Mouse (Mus musculus): ENCODE results near the gene Ephb2.

The Ephb2 gene

DNA sequence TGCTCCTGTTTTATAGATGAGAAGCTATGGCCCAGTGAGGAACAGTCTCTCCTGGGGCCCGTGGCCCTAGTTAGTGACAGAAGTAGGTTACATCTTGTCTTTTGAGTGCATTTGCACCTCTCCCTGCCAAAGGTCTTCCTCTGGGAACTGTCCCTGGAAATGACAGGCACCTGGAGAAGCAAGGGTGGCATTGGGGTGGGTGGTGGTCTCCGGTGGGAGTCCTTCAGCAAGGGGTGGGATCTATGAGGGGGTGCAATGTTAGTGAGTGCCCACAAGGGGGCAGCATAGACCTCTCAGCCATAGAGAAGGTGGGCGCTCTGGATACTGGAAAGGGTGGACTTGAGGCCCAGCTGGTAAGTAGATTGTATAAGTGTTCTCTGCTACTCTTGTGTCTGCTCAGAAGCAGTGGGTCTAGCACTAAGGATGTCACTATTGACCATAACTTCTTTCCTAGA lies 184.4 kb downstream of the Ephb2 start:
- no peak for DNase-seq (ENCODE audit: low spot score in 2 of 2)

DNA sequence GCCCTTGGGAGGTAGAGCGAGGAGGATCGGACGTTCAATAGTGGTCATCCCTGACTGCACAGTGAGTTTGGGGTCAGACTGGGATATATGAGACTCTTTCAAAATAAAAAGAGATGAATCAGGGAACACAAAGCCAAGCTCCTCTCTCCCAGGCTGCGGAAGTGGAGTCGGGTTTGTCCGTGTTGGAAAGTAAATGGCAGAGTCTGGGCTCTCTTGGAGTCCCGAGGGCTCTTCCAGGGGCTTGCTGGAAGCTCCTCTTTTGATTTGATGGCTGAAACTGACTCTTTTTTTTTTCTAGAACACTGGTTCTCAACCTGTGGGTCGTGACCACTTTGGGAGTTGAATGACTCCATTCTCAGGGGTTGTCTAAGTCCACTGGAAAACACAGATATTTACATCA lies 185.5 kb downstream of the Ephb2 start:
- DNase-seq (ENCODE audit: low spot score in 2 of 2) = no peak

DNA sequence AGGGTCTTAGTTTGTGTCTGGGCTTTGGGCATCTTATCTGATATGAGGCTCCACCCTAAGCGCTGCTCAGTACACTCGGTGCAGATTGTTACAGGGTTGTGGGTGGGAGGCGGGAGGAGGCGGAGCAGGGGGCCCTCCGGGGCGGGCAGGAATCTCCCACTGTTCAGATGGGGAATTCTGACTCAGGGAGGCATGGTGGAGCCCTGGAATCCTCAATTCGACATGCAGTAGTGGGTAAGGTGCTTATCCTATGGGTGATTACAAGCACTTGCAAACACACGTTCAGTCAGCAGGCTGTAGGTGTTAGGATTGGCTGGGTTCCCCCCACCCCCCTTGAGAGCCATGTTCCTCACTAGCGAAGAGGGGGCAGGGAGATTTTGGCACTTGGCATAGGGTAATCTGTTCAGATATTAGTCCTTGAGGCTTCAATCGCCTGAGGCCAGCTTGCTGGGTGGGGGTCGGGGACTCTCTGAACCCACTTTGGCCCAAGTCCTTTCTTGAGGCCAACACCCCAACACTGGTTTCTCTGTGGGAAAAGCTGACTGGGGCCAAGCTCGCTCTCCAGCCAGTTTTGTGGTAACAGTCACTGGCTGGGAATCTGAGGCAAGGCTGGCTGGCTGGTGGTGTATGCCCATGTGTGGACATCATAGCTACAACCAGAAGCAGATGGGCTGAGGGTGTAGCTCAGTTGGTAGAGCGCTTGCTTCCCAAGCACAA lies 186.2 kb downstream of the Ephb2 start:
- DNase-seq (ENCODE audit: low spot score in 2 of 2) = no peak

DNA sequence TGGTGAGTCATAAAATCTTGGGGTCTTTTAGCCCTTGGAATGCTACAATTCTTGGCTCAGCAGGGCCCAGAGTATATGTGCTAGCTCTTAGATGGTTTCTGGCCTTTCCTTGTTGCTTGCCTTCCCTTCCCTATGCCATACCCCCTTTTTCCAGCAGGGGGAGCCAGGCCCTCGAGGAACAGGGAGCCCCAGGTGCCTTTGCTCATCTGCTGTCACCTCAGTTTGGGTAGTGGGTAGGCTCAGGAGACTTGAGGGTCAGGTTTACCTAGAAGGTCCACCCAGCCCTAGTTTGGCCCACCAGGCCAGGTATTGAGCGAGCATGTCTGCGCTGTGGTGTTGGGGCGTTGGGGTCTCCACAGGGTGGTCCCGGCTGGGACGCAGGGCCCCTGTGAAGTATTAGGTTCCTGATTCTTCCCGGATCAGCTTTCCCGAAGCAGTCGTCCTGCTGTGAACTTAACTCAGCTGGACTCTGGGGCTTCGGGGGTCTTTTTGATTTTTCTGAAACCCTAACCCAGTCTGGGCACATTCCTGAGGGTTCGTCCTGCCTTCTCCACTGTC lies 186.8 kb downstream of the Ephb2 start:
- DNase-seq (ENCODE audit: low spot score in 2 of 2) = peak; percentile 68 to 85

DNA sequence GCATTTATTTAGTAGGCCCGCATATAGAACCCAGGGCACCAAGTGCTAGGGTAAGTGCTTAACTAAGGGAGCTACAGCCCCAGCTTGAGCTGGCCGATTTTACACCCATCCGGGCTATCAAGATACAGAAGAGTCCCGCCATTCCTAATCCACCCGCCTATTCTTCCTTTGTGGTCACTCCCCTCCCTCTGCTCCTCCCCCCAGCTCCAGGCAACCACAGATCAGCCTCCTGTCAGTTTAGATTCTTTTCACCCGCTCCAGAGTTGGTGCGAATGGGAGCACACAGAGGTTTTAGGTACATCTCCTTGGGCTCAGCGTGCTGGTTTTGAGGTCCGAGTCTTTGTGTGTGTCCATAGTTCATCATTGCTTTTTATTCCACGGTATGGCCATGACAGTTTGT lies 196.9 kb downstream of the Ephb2 start:
- no peak for DNase-seq (ENCODE audit: low spot score in 2 of 2)

DNA sequence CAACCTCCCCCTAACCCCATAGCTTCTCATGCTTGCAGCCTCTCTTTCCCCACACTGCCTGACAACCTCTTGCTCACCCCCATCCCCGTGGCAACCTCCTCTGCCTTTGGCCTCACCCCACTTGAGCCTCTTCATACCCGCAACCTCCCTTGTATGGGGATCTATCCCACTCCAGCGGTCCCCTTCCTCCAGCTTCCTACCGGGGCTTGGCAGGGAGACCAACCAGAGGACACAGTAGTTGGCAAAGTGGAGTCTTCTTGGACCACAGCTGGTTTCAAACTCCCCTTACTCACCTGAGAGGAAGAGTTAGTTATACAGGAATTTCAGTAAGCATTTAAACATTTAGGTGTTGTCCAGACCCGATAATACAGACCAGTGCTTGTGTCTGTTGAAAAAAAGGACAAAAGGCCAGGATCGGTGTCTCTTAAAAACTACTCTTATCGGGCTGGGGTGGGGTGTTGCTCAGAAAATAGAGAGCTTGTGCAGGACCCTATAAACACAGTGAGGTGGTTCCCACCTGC lies 197.5 kb downstream of the Ephb2 start:
- DNase-seq (ENCODE audit: low spot score in 2 of 2) = no peak

DNA sequence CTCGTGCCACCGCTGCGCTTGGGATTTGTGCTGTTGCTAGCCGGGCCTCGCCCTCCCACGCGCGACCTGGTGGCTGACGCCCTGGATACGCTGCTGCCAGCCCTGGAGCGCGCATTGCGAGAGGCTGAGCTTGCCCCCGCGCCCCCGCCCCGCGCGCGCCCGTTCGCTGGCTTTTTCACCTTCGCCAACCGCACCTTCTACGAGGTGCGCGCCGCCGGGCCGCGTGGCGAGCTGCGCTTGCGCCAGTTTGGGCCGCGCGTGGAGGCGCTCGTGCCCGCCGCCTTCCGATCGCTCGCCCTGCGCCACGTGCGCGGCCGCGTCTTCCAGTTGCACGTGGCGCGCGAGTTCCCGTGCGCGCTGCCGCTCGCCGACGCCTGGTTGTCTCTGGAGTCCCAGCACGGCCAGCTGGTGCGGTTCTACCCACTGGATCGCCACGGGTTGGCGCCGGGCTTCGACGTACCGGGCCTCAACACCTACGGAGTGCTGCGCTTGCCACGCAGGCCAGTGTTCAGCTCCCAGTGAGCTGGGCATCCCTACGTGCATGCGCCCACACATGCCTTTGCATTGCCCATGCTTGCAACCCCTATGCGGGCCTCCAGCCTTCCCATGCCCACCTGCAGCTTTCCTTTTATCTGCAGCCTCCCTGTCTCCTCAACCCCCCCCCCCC lies 198.1 kb downstream of the Ephb2 start:
- no peak for DNase-seq (ENCODE audit: low spot score in 2 of 2)

DNA sequence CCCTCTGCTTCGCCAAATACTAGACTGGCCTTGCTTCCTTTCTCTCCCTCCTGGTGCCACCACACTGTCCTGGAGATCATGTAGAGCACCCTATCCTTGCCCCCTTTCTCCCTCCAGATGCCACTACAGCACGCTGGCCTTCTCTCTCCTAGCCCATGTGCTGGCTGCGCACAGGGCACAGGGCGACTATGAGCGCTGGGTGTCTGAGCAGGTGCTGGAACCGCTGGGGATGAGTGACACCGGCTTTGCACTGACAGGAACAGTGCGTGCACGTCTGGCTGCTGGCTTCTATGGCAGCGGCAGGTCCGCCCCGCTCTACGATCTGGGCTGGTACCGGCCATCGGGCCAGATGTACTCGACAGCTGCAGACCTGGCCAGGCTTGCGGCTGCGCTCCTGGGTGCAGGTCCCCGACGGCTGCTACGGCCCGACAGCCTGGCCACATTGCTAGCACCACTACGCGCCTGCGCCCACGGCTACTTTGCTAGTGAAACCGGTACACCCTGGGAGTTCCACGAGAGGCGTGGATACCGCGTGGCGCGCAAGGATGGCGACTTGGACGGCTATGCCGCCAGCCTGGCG lies 198.7 kb downstream of the Ephb2 start:
- no peak for DNase-seq (ENCODE audit: low spot score in 2 of 2)

DNA sequence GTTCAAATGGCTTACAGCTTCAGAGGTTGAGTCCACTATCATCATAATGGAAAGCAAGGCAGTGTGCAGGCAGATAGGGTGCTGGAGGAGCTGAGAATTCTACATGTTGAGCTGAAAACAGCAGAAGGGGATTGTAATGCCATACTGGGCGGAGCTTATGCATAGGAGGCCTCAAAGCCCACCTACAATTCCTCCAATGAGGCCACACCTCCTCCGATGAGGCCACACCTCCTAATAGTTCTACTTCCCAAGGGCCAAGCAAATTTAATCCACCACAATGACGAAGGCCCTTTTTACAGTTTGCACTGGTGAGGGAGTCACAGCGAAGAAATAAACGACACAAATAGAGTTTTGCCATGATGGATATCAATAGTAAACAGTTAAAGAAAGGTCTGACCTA lies 199.3 kb downstream of the Ephb2 start:
- no peak for DNase-seq (ENCODE audit: low spot score in 2 of 2)

DNA sequence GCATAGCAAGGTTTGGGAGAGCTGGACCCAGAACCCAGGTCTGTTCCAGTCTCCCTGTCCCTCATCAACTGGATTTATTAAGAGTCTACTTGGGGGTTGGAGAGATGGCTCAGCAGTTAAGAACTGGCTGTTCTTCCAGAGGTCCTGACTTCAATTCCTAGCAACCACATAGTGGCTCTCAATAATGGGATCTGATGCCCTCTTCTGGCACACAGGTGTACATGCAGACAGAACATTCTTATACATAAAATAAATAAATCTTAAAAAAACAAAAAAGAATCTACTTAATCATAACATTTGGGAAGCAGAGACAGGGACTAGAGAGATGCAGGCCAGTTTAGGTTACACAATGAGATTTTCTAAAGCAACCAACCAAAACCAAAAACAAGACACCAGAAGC lies 199.8 kb downstream of the Ephb2 start:
- no peak for DNase-seq (ENCODE audit: low spot score in 2 of 2)

DNA sequence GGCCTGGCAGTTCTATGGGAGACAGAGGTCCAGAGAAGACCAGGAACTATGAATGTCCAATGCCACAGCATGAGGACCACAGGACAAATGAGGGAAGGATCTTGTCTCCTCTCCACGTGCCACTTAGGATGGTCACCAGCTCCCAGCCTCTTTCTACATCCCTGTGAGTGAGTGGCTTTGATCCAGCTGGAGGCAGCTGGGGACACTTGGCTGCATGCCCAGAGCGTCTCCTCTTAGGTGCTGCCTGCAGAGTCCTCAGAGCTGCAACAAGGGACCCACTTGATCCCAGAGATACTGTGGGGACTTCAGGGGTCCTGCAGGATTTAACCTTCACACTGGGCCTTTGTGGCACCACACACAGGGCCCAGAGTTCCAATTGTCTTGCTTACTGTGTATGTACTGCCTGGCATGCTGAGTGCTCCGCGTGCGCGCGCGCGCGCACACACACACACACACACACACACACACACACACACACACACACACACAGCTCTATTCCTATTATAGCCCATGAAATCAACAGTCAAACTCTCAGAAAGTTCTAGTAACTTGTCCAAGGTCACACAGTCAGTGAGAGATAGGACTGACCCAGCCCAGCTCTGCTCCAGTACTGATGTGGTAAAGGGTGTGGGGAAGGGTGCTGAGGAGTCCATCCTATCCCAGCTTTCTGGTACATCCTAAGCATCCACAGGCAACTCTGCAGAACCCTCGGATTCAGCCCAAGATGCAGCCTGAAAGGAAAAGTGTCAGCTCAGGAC lies 204.4 kb downstream of the Ephb2 start:
- DNase-seq (ENCODE audit: low spot score in 2 of 2) = no peak

DNA sequence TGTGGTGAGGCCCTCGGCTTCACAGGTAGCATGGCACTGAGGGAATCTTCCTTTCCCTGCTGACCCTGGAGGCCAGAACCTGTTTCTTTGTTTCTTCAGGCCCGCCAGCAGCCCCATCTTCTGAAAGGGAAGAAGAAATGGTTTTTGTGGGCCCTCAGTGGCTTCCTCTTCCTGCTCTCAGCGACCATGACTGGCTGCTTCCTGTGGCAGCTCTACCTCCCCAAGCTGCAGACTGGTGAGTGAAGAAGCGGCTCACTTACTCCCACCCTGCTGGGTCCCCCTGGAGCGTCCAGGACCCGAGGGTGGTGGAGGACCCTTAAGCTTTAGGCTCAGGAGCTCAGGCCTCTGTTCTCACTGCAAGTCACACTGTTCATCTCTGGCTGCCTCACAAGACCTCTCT lies 209.2 kb downstream of the Ephb2 start:
- DNase-seq (ENCODE audit: low spot score in 2 of 2) = peak; percentile 14 to 37

DNA sequence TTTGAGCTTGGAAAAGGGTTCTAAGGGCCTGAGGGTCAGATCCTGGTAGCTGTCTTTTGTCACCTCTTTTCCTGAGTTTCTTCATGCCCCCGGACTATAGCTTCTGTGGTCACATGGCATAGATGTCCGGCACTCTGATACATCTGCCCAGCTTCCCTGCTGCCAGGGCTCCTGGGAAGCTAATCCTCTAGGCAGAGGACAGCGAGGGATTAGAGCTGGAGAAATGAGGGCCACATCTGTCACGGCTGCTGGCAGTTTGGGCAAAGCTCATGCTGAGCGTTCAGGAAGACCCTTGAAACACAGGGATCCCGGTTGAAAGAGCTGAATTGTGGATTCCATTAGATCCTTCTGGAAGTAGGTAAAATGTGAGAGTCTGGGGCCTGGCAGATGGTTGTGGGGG lies 213.4 kb downstream of the Ephb2 start, which contains the start of gene Lactbl1:
Gene Lactbl1 (plus strand): TSS at position 234 of the 400 bp plus-strand sequence.
- DNase-seq (ENCODE audit: low spot score in 2 of 2) = no peak

DNA sequence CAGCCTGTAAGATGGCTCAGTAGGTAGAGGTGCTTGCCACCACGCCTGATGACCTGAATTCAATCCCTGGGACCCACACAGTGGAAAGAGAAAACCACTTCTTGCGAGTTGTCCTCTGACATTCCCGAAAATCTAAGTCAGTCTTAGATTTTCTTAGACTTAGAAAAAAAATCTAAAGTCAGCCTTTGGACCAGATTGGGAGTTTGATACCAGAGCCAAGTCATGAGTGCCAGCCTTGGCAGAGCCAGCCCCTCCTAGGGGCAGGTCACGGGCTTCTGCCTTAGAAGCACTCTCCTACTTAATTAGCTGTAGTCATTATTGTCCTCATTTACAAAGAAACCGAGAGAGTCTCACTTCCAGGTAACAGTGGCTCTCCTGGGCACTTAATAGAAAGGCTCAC lies 213.8 kb downstream of the Ephb2 start:
- DNase-seq (ENCODE audit: low spot score in 2 of 2) = no peak

DNA sequence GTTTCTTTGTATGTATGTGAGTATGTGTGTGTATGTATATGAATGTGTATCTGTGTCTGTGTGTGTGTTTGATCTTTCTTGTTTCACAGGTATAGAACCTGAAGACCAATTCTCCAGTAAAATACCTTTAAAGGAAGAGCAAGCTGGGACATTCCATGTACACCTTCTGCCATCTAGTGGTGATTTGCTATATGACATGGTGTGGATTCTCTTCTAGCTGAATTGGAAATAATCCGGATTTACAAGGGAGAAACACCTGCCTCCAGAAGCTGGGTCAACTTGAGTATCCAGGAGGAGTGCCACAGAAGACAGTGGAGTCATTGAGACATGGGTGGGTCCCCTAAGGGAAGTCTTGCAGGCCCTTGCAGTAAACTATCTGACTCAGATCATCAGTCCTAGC lies 214.5 kb downstream of the Ephb2 start:
- DNase-seq (ENCODE audit: low spot score in 2 of 2) = peak; percentile 13 to 32

DNA sequence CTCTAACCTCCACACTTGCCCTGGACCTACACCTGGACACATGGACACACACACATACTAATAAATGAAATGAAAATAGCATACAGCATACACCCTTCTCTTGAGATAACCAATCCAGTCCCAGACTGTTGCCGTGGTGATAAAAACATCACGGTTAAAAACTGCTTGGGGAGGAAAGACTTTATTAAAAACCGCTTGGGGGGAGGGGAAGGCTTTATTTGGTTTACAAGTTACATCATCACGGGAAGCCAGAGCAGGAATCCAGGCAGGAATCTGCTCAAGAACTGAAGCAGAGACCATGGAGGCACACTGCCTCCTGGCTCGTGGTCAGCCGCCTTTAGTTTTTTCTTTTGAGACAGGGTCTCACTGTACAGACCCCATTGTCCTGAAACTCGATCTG lies 222.1 kb downstream of the Ephb2 start:
- DNase-seq (ENCODE audit: low spot score in 2 of 2) = no peak

DNA sequence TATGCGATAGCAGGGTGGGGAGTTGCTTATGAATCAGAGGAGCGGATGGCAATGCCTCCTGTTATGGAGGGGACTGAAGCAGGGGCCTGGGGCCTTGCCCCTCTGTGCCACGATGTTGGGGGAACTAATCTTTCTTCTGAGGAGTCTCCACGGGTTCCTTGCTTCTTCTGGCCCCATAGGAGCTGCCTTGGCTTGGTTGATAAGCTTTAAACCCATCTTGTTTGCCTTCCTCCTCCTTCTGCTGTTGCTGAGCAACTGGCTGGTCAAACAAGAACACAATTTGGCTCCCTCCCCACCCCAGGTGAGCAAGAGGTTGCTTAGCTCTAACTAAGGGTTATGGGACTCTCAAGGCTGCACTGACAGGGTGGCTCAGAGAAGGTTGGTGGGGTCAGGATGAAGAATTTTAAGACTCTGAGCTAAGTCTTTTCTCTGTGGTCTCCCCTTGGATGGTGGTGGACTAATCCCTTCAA lies 225.4 kb downstream of the Ephb2 start, which contains the start of gene Tex46:
Gene Tex46 (plus strand): TSS at position 51 of the 470 bp plus-strand sequence.
- no peak for DNase-seq (ENCODE audit: low spot score in 2 of 2)

DNA sequence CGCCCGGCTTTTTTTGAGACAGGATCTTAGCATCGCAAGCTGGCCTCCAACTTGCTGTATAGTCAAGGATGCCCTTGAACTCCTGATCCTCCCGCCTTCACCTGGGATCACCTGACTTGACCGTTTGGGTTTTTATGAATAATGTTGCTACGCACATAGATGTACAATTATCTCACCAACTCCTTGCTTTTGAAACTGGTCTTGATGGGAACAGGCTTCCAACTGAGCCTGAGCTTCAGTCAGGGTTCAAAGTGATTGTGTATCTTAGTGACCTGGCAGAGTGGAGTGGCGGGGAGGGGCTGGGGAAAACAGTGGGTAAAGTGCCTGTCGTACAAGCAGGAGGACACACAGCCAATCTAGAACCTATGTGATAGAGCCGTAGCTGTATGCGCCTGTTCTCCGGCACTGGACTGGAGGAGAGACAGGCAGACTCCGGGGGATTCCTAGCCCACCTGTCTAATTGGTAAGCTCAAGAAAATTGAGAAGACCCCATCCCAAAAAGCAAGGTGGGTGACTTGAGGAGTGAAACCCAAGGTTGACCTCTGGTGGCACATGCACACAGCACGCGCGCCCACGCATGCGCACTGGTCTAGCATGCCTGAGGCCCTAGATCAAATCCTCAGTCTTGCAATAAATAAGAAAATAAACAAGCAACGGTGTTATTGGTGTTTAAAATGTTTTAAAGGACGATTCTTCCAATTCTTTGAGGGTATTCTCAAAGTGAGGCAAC lies 229.9 kb downstream of the Ephb2 start:
- no peak for DNase-seq (ENCODE audit: low spot score in 2 of 2)

DNA sequence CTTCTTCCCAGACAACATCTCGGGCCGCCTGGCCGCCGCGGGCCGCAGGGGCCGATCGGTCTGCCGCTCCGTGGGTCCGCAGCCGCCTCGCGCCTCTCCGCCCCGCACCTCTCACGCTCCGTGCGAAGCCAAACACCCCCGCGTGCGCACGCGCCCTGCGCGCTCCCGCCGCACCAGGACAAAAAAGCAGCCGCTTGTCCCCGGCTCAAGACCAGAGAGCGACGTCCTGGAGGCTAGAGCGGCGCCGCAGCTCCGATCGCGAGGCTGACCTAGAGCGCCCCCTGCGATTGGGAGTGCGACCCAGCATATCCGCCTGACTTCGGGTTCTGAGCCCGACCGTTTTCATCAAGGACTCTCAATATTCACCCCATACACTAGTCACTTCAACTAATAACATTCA lies 233.2 kb downstream of the Ephb2 start, which contains the start of gene Kdm1a:
Gene Kdm1a (minus strand): TSS at position 156 of the 400 bp plus-strand sequence.
- peak; percentile 96 to 98 for DNase-seq (ENCODE audit: low spot score in 2 of 2)

DNA sequence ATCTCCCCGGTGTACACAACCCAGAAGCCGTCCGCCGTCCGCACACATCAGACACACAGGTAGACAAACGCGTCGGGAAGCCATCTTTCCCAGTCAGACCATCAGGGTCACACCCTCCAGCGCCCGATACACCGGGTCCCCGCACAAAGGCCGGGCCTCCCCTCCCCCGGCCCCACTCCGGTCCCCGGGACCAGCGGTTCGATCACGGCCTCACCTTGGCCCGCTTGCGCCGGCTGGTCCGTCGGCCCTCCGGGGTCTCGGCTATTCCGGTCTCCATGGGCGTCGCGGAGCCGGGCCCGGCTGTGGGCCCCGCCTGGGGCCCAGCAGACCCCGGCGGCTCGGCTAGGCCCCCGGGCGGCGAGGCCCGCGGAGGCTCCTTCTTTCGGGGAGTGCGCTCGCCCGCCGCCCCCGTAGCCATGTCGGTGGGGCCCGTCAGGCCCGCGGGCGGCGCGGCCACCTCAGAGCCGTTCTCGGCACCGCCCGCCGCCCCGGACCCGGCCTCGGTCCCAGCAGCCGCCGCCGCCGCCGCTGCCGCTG lies 233.7 kb downstream of the Ephb2 start:
- DNase-seq (ENCODE audit: low spot score in 2 of 2) = peak; percentile 65 to 71

All from spleen, postnatal 10 days (tissue).